Mouse (Mus musculus) embryonic facial prominence, embryonic 12.5 days (tissue): Measurements from ENCODE around the gene Myrf. TPM values are rescaled to one million over a fixed set of nuclear protein-coding genes. Genes with fewer than 3 reads are reported as not detected.

Experiments
- ATAC-seq: fragments of 200-750 bp; cut with Nextera tagmentation; 2 replicates; pipeline ENCODE4 v1.8.0; 2017; ENCODE audit not compliant: insufficient number of reproducible peaks, insufficient read depth, low FRiP score, low TSS enrichment
- H3K27ac ChIP-seq: fragments of 300-500 bp; sonication (generic); 2 replicates; pipeline ENCODE4 v1.5.1; 2016; ENCODE audit warnings: mild to moderate bottlenecking
- H3K27me3 ChIP-seq: fragments of 300-500 bp; sonication (generic); 2 replicates; pipeline ENCODE4 v1.6.1; 2016; ENCODE audit warnings: mild to moderate bottlenecking, moderate library complexity
- H3K36me3 ChIP-seq: fragments of 300-500 bp; sonication (generic); 2 replicates; pipeline ENCODE4 v1.6.1; 2016; ENCODE audit warnings: mild to moderate bottlenecking
- H3K4me1 ChIP-seq: fragments of 300-500 bp; sonication (generic); 2 replicates; pipeline ENCODE4 v1.6.1; 2016
- H3K4me2 ChIP-seq: fragments of 300-500 bp; sonication (generic); replicated peaks from 2 replicates; pipeline ENCODE4 v1.6.1; 2016; ENCODE audit warnings: mild to moderate bottlenecking, moderate library complexity
- H3K4me3 ChIP-seq: fragments of 300-500 bp; sonication (generic); 2 replicates; pipeline ENCODE4 v1.5.1; 2016; ENCODE audit warnings: mild to moderate bottlenecking
- H3K9ac ChIP-seq: fragments of 300-500 bp; sonication (generic); 2 replicates; pipeline ENCODE4 v1.6.1; 2016; ENCODE audit warnings: mild to moderate bottlenecking, moderate library complexity
- H3K9me3 ChIP-seq: fragments of 300-500 bp; sonication (generic); 2 replicates; pipeline ENCODE4 v1.6.1; 2016; ENCODE audit warnings: mild to moderate bottlenecking, moderate library complexity
- WGBS: fragments of 180-500 bp; shearing (Covaris S2); methylation state at CpG from one replicate; pipeline ENCODE4 v1.1.7; 2016; 5-methylcytosine and 5-hydroxymethylcytosine counted together
- polyA plus RNA-seq: library from polyadenylated mRNA; unstranded; fragments of >200 nt; fragmentation: Nextera tagmentation; extraction: Ambion mirVana; gene quantifications from 2 replicates; pipeline ENCODE4 v1.2.1, GENCODE M21; 2016

Myrf gene
- 1.9 and 2.5 TPM in 2 replicates for polyA plus RNA-seq

- peak; percentile 49 for ATAC-seq
- Histone ChIP-seq H3K4me3 (peak within 1 kb of the TSS; percentile 43), H3K4me1 (peaks cover 21% of the 10 kb centered on the region), H3K36me3 (no peaks in the 10 kb centered on the region), H3K27ac (no peak within 1 kb of the TSS), H3K27me3 (0 out of 2 replicates have a peak, but pooled peaks cover 10% of the 10 kb centered on the region), H3K9ac (peak within 1 kb of the TSS; percentile 59), H3K4me2 (peak within 1 kb of the TSS; percentile 74), H3K9me3 (no peaks in the 10 kb centered on the region)
- 9% methylated on average over 39 of the region's 43 CpGs for WGBS
Measured at GRCm38 (mm10) chr19:10240654-10241305, at the start of gene Myrf. Gene Myrf, minus strand, starts transcription at chr19:10240748.

GRCm38 (mm10) chr19:10289609-10290150 lies 49.1 kb upstream of the Myrf start:
- Histone ChIP-seq H3K27me3 (no peaks in the 10 kb centered on the region), H3K4me2 (no peak overlapping the region), H3K36me3 (no peaks in the 10 kb centered on the region), H3K4me1 (peaks cover 18% of the 10 kb centered on the region), H3K4me3 (no peak overlapping the region), H3K9me3 (no peaks in the 10 kb centered on the region), H3K27ac (0 out of 2 replicates have a peak overlapping the region, but pooled peaks have one; percentile 3), H3K9ac (no peak overlapping the region)
- ATAC-seq, result no peak
- WGBS, result 58% methylated on average over 4 of the region's 4 CpGs

GRCm38 (mm10) chr19:10288125-10289040 lies 47.8 kb upstream of the Myrf start:
- no peaks in the 10 kb centered on the region for H3K36me3 ChIP-seq
- H3K27me3 ChIP-seq, result no peaks in the 10 kb centered on the region
- 87% methylated on average over 8 of the region's 8 CpGs for WGBS
- H3K9ac ChIP-seq, result no peak overlapping the region
- H3K9me3 ChIP-seq, result no peaks in the 10 kb centered on the region
- peaks cover 9% of the 10 kb centered on the region; the same call in 1 of the 2 replicates for H3K4me1 ChIP-seq
- no peak overlapping the region for H3K4me3 ChIP-seq
- no peak for ATAC-seq
- H3K4me2 ChIP-seq, result no peak overlapping the region
- no peak overlapping the region for H3K27ac ChIP-seq

GRCm38 (mm10) chr19:10286458-10286872 lies 45.9 kb upstream of the Myrf start:
- no peak overlapping the region for H3K4me3 ChIP-seq
- H3K4me2 ChIP-seq, result no peak overlapping the region
- ATAC-seq, result no peak
- no peaks in the 10 kb centered on the region for H3K27me3 ChIP-seq
- no peaks in the 10 kb centered on the region for H3K36me3 ChIP-seq
- WGBS, result 71% methylated on average over 10 of the region's 10 CpGs
- no peaks in the 10 kb centered on the region for H3K9me3 ChIP-seq
- H3K4me1 ChIP-seq, result peaks cover 13% of the 10 kb centered on the region
- no peak overlapping the region for H3K27ac ChIP-seq
- H3K9ac ChIP-seq, result no peak overlapping the region

GRCm38 (mm10) chr19:10280771-10281540 lies 40.4 kb upstream of the Myrf start:
- Histone ChIP-seq H3K27ac (no peak overlapping the region), H3K4me2 (no peak overlapping the region), H3K9me3 (no peaks in the 10 kb centered on the region), H3K36me3 (no peaks in the 10 kb centered on the region), H3K4me1 (peaks cover 27% of the 10 kb centered on the region), H3K4me3 (no peak overlapping the region), H3K27me3 (0 out of 2 replicates have a peak, but pooled peaks cover 3% of the 10 kb centered on the region), H3K9ac (no peak overlapping the region)
- WGBS, result 73% methylated on average over 14 of the region's 14 CpGs
- ATAC-seq, result no peak

GRCm38 (mm10) chr19:10279668-10280067 lies 39.1 kb upstream of the Myrf start:
- no peak overlapping the region for H3K4me2 ChIP-seq
- no peak overlapping the region for H3K9ac ChIP-seq
- H3K27me3 ChIP-seq, result 0 out of 2 replicates have a peak, but pooled peaks cover 3% of the 10 kb centered on the region
- H3K4me3 ChIP-seq, result no peak overlapping the region
- H3K4me1 ChIP-seq, result peaks cover 27% of the 10 kb centered on the region
- no peak for ATAC-seq
- 84% methylated on average over 9 of the region's 9 CpGs for WGBS
- H3K9me3 ChIP-seq, result no peaks in the 10 kb centered on the region
- no peaks in the 10 kb centered on the region for H3K36me3 ChIP-seq
- no peak overlapping the region for H3K27ac ChIP-seq

- Histone ChIP-seq H3K27me3 (0 out of 2 replicates have a peak, but pooled peaks cover 3% of the 10 kb centered on the region), H3K4me3 (no peak overlapping the region)
Measured at GRCm38 (mm10) chr19:10278669-10279324, 38.2 kb upstream of the Myrf start.

GRCm38 (mm10) chr19:10277759-10278158 lies 37.2 kb upstream of the Myrf start:
- Histone ChIP-seq H3K27me3 (0 out of 2 replicates have a peak, but pooled peaks cover 3% of the 10 kb centered on the region), H3K4me2 (no peak overlapping the region), H3K36me3 (no peaks in the 10 kb centered on the region), H3K27ac (no peak overlapping the region), H3K4me3 (no peak overlapping the region), H3K4me1 (peaks cover 41% of the 10 kb centered on the region), H3K9ac (no peak overlapping the region), H3K9me3 (no peaks in the 10 kb centered on the region)
- WGBS, result 30% methylated on average over 5 of the region's 5 CpGs
- no peak; the same call in 1 of the 2 replicates for ATAC-seq

More at GRCm38 (mm10) chr19:10278669-10279324, 38.2 kb upstream of the Myrf start:
- H3K9ac ChIP-seq, result no peak overlapping the region
- no peak for ATAC-seq
- no peaks in the 10 kb centered on the region for H3K9me3 ChIP-seq
- H3K4me1 ChIP-seq, result peaks cover 33% of the 10 kb centered on the region
- no peak overlapping the region for H3K4me2 ChIP-seq
- WGBS, result 32% methylated on average over 6 of the region's 6 CpGs
- H3K36me3 ChIP-seq, result no peaks in the 10 kb centered on the region
- no peak overlapping the region for H3K27ac ChIP-seq

- Histone ChIP-seq H3K4me2 (no peak overlapping the region), H3K27ac (no peak overlapping the region), H3K27me3 (0 out of 2 replicates have a peak, but pooled peaks cover 3% of the 10 kb centered on the region), H3K9ac (no peak overlapping the region), H3K4me1 (peaks cover 46% of the 10 kb centered on the region), H3K9me3 (no peaks in the 10 kb centered on the region), H3K36me3 (no peaks in the 10 kb centered on the region), H3K4me3 (no peak overlapping the region)
- 5% methylated on average over 17 of the region's 17 CpGs for WGBS
- no peak for ATAC-seq
Measured at GRCm38 (mm10) chr19:10277331-10277730, 36.8 kb upstream of the Myrf start.

GRCm38 (mm10) chr19:10276483-10277144 lies 36.1 kb upstream of the Myrf start:
- H3K36me3 ChIP-seq, result no peaks in the 10 kb centered on the region
- no peak overlapping the region for H3K27ac ChIP-seq
- H3K4me1 ChIP-seq, result peaks cover 43% of the 10 kb centered on the region
- H3K4me2 ChIP-seq, result no peak overlapping the region
- no peak for ATAC-seq
- no peak overlapping the region for H3K9ac ChIP-seq
- 0 out of 2 replicates have a peak, but pooled peaks cover 3% of the 10 kb centered on the region for H3K27me3 ChIP-seq
- WGBS, result 66% methylated on average over 12 of the region's 12 CpGs
- no peak overlapping the region for H3K4me3 ChIP-seq
- no peaks in the 10 kb centered on the region for H3K9me3 ChIP-seq
